Mouse (Mus musculus) thymus, postnatal 14 days (tissue): ENCODE data around the gene Agbl4.
"Not testable (repeated sequence)": the region's sequence is repeated elsewhere in the genome, so short reads cannot be mapped to it uniquely, and the experiment has no call there.

Source experiments
- DNase-seq: peaks from one replicate; pipeline ENCODE4 v3.0.0; 2021

The Agbl4 gene

DNA sequence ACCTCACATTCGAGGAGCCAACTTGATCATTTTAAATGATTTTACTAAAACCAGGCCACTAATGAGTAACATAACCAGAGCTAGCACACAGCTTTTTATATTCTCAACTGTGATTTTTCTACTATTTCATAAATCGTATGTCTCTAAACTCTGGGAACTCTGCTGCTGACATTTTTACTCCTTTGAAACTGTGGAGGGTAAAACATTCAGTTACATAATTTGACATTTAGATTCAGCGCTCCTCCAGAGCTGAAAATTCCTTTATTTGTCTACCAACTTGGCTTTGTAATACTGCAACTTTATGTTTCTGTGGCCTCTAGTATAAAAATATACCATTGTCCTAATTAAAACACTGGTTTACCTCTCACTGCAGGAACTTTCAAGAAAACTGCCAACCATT, 523.6 kb downstream of the Agbl4 start:
- DNase-seq = no peak

- no peak for DNase-seq
Measured at GRCm38 (mm10) chr4:111001641-111002040, 604.2 kb downstream of the Agbl4 start.

DNA sequence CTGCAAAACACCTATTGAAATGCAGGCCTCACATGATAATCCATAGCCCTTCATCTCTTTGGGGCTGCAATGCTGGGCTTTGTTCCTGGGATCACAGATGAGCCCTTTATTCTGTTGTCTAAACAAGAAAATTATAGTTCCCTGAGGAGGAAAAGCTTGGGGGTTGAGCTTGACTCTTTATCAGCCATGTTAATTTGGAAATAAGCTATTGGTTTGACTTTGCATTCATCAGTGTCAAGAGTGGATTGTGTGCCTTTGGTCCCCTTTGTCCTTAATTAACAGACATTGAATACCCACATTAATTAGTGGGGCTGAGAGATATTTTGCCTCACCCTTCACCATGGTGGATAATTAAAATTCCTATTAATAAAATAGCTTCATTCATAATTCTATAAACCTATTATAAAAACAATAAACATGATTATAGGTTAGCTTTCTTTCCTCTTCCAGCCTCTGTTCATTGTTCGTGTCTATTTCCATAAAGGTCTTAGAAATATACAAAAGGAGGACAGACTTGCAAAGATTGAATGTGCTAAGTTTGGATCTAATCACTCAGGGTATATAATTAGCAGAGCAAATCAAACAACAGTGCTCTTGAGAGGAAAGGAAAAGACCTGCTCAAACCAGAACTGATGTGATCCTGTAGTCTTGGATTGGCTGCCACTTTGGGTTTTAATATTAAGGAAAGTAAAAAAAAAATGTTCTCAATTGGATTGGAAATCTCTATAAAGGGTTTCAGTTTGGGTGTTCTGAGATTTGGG, 607.4 kb downstream of the Agbl4 start:
- DNase-seq = no peak

DNA sequence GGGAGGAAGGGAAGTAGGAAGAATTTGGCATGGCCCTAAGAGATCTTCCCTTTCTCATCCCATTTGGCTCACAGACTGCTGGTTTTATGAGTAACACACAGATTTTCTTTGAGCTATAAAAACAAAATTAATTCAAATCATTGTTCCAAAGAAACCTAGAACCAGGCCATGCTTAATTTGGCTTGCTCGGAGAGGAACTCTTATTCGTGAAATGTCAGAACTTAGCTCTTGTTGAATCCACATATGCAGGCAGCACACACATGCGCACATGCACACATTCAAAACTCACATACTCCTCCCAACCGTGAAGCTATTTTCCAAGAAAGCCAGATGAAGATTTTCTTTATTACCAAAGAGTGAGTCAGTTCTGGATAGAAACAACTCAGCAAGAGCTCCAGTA, 621.9 kb downstream of the Agbl4 start:
- DNase-seq = no peak

- no peak for DNase-seq
Measured at GRCm38 (mm10) chr4:111067330-111067729, 669.9 kb downstream of the Agbl4 start.

- no peak for DNase-seq
Measured at GRCm38 (mm10) chr4:111073738-111074497, 676.5 kb downstream of the Agbl4 start.

DNA sequence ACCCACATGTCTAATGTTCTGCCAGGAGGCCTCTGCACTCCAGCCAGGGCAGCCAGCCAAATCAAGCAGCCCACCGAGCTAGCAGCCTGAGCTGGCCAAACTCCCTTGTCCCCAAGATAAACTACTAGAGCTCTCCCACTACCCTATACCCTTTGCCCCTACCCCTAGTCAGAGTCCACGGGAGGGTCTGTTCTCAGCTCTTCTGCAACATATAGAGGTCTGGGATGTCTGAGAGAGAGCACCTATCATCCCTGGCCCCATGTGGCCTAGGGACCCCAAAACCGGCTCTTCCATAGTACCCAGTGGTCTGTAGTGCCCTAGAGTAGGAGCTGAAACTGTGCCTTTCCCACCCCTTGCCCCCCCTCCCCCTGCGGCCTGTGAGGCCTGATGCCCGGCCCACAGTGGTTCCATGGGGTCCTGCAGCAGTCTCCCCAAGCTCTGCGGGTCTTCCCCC, 677.3 kb downstream of the Agbl4 start:
- no peak for DNase-seq

GRCm38 (mm10) chr4:111077810-111078209, 680.3 kb downstream of the Agbl4 start:
- DNase-seq = no peak

DNA sequence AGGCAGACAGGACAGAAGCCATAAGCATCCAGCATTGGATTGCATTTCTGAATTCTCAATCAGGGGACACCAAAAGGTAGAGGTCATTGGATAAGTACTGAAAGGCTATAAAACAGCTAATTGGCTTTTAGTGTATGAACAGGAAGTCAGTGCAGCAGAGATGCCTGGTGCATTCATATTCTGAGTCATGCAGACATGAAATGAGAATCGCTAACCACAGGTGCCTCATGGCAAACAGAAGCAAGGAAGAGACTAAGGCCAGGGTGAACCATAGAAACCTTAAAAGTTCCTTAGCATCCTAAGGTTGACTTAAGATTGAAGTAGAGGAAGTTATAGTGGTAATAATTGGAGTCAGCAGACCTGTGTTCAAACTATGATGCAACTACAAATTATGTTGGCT, 687.9 kb downstream of the Agbl4 start:
- DNase-seq = no peak

- no peak for DNase-seq
Measured at GRCm38 (mm10) chr4:111136217-111137147, 739.0 kb downstream of the Agbl4 start.

DNA sequence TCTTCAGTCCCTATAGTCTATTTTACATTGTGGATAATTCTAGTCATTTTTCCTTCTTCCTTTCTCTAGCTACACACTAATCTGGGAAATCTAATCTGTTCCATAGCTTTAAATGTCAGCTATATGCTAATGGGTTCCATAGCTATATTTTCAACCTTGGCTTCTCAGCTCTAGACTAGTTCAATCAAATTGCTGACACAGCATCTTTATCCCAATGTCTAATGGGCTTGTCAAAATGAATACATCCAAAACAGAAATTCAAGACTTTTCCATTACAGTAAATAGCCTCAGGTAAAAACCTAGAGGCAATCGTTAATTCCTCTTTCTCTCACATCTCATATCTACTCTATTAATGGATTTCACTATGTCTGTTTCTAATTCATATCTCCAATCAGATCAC, 750.3 kb downstream of the Agbl4 start:
- DNase-seq = no peak

DNA sequence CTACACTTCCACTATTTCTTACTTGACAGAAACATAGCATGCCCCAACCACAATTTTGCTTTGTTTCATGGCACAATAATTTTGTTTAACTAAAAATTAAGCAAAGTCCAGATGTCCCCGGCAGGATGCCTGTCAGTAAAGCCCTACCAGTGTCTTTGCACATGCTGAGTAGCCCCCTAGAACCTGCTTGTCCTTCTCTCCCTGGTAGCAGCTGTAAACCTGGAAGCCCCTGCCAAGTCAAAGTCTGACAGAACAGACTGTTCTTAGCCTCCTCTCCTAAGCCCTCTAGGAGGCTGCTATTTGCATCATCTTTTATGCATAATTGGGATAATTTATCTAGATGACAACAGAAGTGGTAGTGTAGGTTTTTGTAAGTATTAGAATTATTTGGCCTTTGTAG, 758.4 kb downstream of the Agbl4 start:
- DNase-seq = no peak

DNA sequence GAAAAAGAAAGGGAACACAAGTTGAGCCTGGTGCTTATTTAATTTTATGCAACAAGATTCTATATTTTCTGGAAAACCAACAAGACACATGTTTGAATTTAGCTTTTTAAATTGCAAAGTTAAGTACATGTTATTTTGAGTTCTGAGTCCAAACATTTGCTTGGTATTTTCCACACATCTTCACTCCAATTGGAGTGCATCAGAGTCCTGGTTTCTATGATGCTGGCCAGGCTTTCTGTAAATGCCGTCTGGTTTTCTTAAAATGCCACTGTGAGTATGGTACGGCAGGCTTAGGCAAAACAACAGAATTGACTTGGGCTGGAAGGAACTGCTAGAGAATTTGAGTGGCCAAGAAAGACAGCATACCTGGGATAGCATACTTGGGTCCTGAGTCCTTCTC, 784.0 kb downstream of the Agbl4 start:
- no peak for DNase-seq

DNA sequence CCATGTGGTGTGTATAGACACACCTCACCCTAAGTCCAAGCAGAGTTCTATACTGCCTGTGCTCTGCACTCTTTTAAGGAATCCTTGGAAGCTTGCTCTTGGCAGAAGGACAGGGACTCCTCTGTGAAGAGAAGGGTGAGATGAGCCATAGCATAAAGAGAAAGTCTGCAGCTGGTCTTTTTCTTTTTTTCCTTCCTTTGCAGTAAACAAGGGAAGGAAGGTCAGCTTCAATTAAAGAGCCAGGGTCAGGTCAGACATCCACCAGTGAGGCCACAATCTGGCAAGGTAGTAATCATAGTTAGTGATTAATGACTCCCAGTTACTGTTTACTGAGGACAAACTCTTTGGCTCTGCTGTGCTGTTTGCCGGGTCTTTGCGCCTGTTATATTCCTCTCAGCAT, 802.6 kb downstream of the Agbl4 start:
- DNase-seq = no peak

DNA sequence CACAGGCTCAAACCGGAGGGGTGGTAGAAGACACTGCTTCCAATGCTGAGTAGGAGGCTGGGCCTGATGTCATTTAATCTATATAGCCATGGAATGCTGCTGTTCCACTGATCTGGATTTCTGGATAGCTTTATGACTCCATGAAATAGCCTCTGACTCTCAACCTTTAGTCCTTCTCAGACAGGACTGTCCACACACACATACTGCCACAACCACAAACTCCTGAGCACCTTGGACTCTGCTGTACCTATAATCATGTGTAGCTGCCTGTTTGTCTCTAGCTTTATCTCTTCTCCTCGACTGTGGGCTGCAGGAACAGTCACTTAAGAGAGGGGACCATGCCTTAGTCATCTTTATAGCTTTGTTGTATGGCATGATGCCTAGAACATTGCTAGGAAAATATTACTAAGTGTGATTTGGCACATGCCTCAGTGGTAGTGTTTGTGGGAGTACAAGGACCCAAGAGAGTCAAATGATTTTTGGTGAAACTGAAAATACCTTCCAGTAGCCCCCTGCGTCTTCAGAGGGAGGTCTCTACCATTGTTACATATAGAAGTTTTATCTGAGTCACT, 817.8 kb downstream of the Agbl4 start:
- DNase-seq = no peak

- not testable (repeated sequence) for DNase-seq
Measured at GRCm38 (mm10) chr4:111219030-111219429, 821.6 kb downstream of the Agbl4 start.

DNA sequence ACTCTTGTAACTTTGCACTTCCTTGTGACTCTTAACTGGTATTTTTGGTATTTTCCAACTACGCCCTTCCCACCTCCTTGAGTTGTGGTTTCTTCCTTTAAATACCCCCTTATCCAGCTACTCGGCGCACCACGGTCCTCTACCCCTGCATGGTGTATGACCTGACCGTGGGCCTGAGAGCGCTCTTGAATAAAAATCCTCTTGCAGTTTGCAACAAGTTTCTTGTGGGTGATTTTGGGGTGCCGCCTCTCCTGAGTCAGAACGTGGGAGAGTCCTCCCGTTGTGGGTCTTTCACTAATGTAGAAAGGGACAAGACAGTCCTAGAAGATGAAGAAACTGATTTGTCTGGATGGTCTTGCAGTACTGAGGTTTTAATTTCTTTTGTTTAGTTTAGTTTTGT, 822.1 kb downstream of the Agbl4 start:
- not testable (repeated sequence) for DNase-seq

DNA sequence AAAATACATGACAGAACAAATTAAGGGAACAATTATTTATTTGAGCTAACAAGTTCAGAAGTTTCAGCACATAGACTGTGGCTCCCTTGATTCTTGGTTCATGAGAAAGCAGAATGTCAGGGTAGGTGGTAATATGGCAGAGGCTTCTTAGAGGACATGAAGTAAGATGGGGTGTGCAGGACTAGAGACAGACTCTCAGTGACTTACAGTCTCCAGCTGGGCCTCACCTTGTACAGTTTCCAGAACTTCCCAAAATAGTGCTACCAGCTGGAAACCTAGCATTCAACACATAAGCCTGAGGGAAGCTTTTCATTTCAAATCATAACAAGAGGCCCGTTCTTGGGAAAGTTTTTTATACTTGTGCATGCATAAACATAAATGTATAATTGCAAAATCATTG, 836.4 kb downstream of the Agbl4 start:
- no peak for DNase-seq

DNA sequence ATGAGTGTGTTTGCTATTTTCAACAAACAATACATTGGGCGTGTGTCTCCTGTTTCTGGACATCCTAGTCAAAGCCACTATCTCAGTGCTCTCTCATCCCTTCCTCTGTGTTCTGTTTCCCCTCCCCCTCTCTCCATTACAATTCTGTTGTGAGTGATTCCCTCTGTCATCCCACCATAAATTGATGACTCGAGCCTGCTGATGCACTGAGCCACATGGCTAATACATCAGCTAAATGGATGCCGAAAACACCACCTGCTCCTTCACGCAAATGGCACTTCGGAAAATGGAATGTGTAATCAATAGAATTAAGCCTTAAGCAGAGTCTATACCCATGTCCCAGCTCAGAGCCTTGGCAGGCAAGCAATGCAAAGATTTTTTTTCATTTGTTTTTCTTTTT, 854.5 kb downstream of the Agbl4 start:
- DNase-seq = no peak

DNA sequence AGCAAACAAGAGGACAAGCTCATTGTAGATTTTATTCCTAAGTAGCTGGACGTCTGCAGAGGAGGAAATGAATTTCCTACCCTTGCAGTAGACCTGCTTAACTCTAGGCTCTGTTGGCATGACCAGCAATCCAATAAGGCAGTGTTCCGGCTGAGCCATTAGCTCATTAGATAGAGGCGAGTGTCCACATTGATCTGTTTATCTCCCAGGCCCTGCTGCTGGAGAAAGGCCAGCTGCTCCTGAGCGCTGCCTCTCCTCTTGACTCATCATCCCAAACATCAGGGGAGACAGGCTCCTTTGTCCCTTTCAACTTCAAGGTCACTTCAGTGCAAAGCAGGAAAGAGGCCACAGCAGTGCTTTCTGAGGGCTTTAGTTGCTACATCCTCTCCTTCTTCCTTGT, 858.0 kb downstream of the Agbl4 start:
- no peak for DNase-seq

DNA sequence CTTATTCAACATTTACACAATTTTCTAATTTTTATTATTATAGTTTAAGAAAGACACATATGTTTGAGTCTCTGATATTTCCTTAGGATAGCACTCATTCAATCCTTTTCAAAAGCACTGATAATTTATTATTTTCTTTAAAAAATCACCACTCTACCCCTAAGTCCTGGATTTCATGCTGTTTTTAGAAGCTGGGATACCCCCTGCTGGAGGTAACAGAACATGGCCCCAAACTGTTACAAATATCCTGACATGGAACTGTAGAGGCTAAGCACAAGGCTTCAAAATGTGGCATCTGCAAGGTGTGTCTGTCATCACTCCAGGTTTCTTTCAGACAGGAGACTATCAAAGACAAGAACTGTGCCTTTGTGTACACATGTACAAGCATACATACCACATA, 859.5 kb downstream of the Agbl4 start:
- no peak for DNase-seq

- DNase-seq = no peak
Measured at GRCm38 (mm10) chr4:111280936-111281335, 883.5 kb downstream of the Agbl4 start.

GRCm38 (mm10) chr4:111281836-111282235, 884.4 kb downstream of the Agbl4 start:
- DNase-seq = no peak
